Mouse (Mus musculus) limb, embryonic 15.5 days (tissue): ENCODE measurements around the gene Pacsin2. TPM values are rescaled to one million over a fixed set of nuclear protein-coding genes. Genes with fewer than 3 reads are reported as not detected.
A peak's percentile ranks its signal among the peaks of the same experiment; 100 is the strongest.
"Not testable (repeated sequence)": the region's sequence is repeated elsewhere in the genome, so short reads cannot be mapped to it uniquely, and the experiment has no call there.

Experiments used
- ATAC-seq: fragments of 200-750 bp; cut with Nextera tagmentation; 2 replicates; pipeline ENCODE4 v1.8.0; 2017; ENCODE audit warnings: low read depth, moderate TSS enrichment; ENCODE audit not compliant: insufficient number of reproducible peaks, low FRiP score, low TSS enrichment
- H3K27ac ChIP-seq: fragments of 300-500 bp; sonication (generic); 2 replicates; pipeline ENCODE4 v1.5.1; 2015; ENCODE audit warnings: moderate library complexity, mild to moderate bottlenecking, inconsistent platforms
- H3K27me3 ChIP-seq: fragments of 300-500 bp; sonication (generic); 2 replicates; pipeline ENCODE4 v1.6.1; 2015; ENCODE audit warnings: inconsistent platforms
- H3K36me3 ChIP-seq: fragments of 300-500 bp; sonication (generic); 2 replicates; pipeline ENCODE4 v1.6.1; 2015; ENCODE audit warnings: inconsistent platforms
- H3K4me1 ChIP-seq: fragments of 300-500 bp; sonication (generic); 2 replicates; pipeline ENCODE4 v1.6.1; 2015; ENCODE audit warnings: inconsistent platforms
- H3K4me2 ChIP-seq: fragments of 300-500 bp; sonication (generic); 2 replicates; pipeline ENCODE4 v1.6.1; 2015; ENCODE audit warnings: mild to moderate bottlenecking, inconsistent platforms
- H3K4me3 ChIP-seq: fragments of 300-500 bp; sonication (generic); 2 replicates; pipeline ENCODE4 v1.5.1; 2015; ENCODE audit warnings: mild to moderate bottlenecking, inconsistent platforms
- H3K9ac ChIP-seq: fragments of 300-500 bp; sonication (generic); 2 replicates; pipeline ENCODE4 v1.6.1; 2015; ENCODE audit warnings: inconsistent platforms
- H3K9me3 ChIP-seq: fragments of 300-500 bp; sonication (generic); 2 replicates; pipeline ENCODE4 v1.6.1; 2016; ENCODE audit warnings: inconsistent platforms
- WGBS: fragments of 180-500 bp; shearing (Covaris S2); methylation state at CpG from one replicate; pipeline ENCODE4 v1.1.7; 2015; 5-methylcytosine and 5-hydroxymethylcytosine counted together
- polyA plus RNA-seq: library from polyadenylated mRNA; unstranded; fragments of >200 nt; fragmentation: Nextera tagmentation; extraction: Ambion mirVana; gene quantifications from 2 replicates; pipeline ENCODE4 v1.2.1, GENCODE M21; 2015

The Pacsin2 gene
- polyA plus RNA-seq, 1 experiment from 2014 or later, result 57.2 TPM

DNA sequence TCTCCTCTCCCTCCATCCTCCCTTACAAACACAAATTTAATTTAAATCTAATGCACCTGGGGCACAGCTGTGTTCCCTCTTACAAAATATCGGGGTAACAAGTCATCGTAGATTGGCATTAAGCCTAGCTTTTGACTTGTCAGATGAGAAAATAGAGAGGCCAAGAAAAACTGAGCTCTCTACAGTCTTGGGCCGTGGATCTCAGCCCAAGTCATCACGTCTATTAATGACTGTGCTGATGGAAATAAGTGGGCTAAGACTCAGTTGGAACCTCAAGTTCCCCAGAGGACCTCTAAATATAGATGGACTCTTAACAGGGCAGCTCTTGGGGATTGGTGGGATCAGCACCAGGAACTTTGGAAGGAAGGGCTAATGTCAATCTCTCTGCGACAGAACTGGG lies 81.3 kb downstream of the Pacsin2 start:
- H3K36me3 ChIP-seq, result peaks cover 89% of the 10 kb centered on the region
- H3K9me3 ChIP-seq, result no peaks in the 10 kb centered on the region
- H3K4me1 ChIP-seq, result no peaks in the 10 kb centered on the region
- ATAC-seq, result no peak
- WGBS, result 74% methylated on average over 5 of the region's 5 CpGs
- no peak overlapping the region for H3K4me3 ChIP-seq
- no peak overlapping the region for H3K4me2 ChIP-seq
- no peaks in the 10 kb centered on the region for H3K27me3 ChIP-seq
- no peak overlapping the region for H3K27ac ChIP-seq
- H3K9ac ChIP-seq, result no peak overlapping the region

DNA sequence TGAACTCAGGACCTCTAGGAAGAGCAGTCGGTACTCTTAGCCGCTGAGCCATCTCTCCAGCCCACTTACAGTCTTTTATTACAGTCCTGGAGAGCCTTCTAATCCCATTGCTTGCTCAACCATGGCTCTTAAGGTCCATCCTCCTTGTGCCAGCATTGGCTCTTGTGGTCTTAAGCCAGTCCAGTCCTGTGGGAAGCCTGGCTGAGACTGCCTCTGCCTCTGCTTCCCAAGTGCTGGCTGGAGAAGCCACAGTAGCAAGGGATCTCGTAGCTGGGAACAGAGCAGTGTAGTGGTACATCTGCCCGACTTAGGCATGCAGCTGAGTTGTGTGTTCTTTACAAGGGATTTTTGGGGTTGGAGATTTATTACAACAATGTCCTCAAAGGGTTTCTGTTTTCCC lies 81.9 kb downstream of the Pacsin2 start:
- Histone ChIP-seq H3K4me1 (no peaks in the 10 kb centered on the region), H3K27me3 (no peaks in the 10 kb centered on the region), H3K36me3 (peaks cover 89% of the 10 kb centered on the region), H3K27ac (no peak overlapping the region), H3K9me3 (no peaks in the 10 kb centered on the region), H3K4me2 (no peak overlapping the region), H3K4me3 (no peak overlapping the region), H3K9ac (no peak overlapping the region)
- no peak for ATAC-seq
- WGBS, result 92% methylated on average over 4 of the region's 4 CpGs

DNA sequence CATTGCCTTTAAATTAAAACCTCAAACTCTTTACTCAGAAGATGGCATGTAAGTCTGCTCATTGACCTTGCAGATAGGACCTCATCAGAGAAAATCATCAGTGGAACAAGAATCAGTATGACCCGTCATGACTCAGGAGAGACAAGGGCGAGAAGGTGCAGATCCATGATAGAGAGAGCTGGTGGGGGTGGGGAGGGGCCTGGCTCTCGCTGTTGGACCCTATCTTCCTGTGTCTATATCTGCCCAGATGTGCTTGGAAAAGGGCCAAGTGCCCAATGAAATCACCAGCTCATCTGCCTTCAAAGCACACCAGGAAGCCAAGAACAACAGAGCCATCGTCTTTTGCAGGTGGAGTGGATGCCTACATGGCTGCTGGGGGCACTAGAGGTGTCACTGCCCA lies 87.3 kb downstream of the Pacsin2 start:
- Histone ChIP-seq H3K4me1 (no peaks in the 10 kb centered on the region), H3K4me2 (no peak overlapping the region), H3K9me3 (no peaks in the 10 kb centered on the region), H3K4me3 (no peak overlapping the region), H3K27ac (no peak overlapping the region), H3K9ac (no peak overlapping the region), H3K36me3 (peaks cover 65% of the 10 kb centered on the region), H3K27me3 (no peaks in the 10 kb centered on the region)
- WGBS, result 78% methylated on average over 4 of the region's 4 CpGs
- ATAC-seq, result no peak

DNA sequence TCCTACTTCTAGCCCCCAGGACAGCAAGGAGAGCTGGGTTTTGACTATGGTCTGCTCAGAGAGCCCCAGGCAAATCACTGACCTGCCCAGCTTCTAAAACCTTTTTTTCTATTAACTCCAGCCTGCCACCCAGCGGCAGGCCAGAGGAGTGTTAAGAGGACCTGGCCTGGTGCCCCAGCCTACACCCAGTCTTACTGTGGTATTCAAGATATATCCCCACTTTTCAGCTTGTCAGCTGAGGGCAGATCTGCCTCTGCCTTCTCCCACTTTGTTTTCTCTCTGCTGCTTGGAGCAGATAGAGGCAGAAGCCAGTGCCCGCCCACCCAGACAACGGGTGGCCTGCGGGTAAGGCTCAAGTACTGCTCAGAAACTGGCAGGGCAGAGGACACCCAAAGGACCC lies 89.3 kb downstream of the Pacsin2 start:
- Histone ChIP-seq H3K4me3 (no peak overlapping the region), H3K36me3 (peaks cover 54% of the 10 kb centered on the region), H3K27me3 (no peaks in the 10 kb centered on the region), H3K4me1 (no peaks in the 10 kb centered on the region), H3K9ac (no peak overlapping the region), H3K27ac (no peak overlapping the region), H3K4me2 (no peak overlapping the region), H3K9me3 (no peaks in the 10 kb centered on the region)
- WGBS, result 68% methylated on average over 4 of the region's 4 CpGs
- no peak for ATAC-seq

DNA sequence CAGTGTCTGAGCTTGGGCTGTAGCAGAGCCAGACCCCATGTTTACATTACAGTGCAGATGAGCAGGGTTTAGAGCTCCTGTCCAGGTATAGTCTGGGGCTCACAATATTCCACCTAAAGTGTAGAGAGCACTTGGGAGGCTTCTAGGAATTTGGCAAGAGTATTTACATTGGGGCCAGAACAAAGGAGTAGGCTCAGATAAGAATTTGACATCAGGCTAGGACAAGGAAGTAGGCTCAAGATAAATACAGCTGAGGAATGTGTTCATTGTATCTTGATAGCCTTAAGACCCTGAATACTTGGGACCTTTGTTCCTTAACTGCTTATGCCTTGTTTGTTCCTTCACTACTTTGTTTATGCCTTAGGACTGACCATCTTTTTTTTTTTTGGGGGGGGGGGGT lies 90.3 kb downstream of the Pacsin2 start:
- Histone ChIP-seq H3K4me2 (no peak overlapping the region), H3K9me3 (no peaks in the 10 kb centered on the region), H3K9ac (peak overlapping the region; percentile 15; the same call in 1 of the 2 replicates), H3K36me3 (peaks cover 43% of the 10 kb centered on the region), H3K4me3 (no peak overlapping the region), H3K4me1 (no peaks in the 10 kb centered on the region), H3K27me3 (no peaks in the 10 kb centered on the region), H3K27ac (no peak overlapping the region)
- ATAC-seq, result no peak

DNA sequence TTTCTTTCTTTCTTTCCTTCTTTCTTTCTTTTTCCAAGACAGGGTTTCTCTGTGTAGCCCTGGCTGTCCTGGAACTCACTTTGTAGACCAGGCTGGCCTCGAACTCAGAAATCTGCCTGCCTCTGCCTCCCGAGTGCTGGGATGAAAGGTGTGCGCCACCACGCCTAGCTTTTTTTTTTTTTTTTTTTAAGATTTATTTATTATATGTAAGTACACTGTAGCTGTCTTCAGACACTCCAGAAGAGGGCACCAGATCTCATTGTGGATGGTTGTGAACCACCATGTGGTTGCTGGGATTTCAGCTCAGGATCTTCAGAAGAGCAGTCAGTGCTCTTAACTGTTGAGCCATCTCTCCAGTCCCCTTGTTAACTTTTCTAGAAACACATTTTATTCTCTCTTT lies 95.7 kb downstream of the Pacsin2 start:
- not testable (repeated sequence) for H3K27me3 ChIP-seq, H3K4me3 ChIP-seq, H3K27ac ChIP-seq, H3K9ac ChIP-seq, H3K4me2 ChIP-seq, ATAC-seq, H3K9me3 ChIP-seq, H3K4me1 ChIP-seq
- peaks cover 12% of the 10 kb centered on the region for H3K36me3 ChIP-seq
- 89% methylated on average over 4 of the region's 4 CpGs for WGBS

DNA sequence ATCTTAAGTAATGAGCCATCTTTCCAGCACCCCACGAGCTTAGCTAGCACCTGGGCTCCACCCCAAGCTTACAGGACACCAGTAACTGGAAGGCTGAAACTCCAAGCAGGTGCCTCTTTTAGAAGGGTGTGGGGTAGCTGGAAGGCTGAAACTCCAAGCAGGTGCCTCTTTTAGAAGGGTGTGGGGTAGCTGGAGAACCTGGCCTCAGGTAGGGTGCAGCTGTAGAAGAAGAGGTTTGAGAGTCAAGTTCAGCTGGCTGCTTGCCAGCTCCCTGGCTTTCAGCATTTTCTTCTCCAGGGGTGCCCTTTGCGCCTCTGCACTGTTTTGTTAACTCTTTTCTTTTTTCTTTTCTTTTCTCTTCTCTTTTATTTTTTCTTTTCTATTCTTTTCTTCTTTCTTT lies 96.1 kb downstream of the Pacsin2 start:
- peaks cover 8% of the 10 kb centered on the region for H3K4me1 ChIP-seq
- no peak overlapping the region for H3K27ac ChIP-seq
- no peaks in the 10 kb centered on the region for H3K9me3 ChIP-seq
- 62% methylated on average over 2 of the region's 2 CpGs for WGBS
- no peak overlapping the region for H3K9ac ChIP-seq
- peaks cover 12% of the 10 kb centered on the region for H3K36me3 ChIP-seq
- no peak overlapping the region for H3K4me3 ChIP-seq
- H3K4me2 ChIP-seq, result no peak overlapping the region
- ATAC-seq, result no peak
- H3K27me3 ChIP-seq, result no peaks in the 10 kb centered on the region

DNA sequence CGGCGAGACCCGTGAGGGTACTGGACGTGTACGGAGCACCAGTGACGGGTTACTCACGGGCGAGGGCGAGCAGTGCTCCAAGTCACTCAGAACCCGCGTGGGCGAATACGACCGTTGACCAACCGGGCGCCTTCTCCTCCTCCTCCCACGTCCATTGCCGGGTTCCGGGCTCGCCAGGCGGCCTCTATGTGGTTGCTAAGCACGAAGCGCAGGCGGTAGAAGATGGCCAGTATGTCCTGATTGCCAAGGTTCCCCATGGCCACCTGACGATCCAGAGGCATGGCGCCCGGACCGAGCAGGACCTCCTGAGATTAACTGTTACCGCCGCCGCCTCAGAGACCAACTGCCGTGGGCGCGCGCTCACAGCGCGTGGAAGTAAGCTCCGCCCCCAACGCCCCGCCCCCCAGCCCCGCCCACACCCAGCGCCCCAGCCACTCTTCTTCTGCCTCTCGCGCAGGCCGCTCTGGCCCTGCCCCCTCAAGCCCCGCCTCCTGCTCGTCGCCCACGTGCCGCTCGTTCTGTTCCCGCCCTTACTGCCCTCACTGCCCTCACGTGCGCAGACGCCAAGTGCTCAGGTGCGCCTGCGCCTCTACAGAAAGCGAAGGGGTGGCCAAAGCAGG lies 97.4 kb downstream of the Pacsin2 start:
- H3K4me3 ChIP-seq, result peak overlapping the region; percentile 41
- peak; percentile 81 for ATAC-seq
- peak overlapping the region; percentile 68 for H3K4me2 ChIP-seq
- H3K36me3 ChIP-seq, result peaks cover under 1% of the 10 kb centered on the region; the same call in 1 of the 2 replicates
- no peaks in the 10 kb centered on the region for H3K9me3 ChIP-seq
- no peak overlapping the region for H3K9ac ChIP-seq
- no peaks in the 10 kb centered on the region for H3K27me3 ChIP-seq
- no peak overlapping the region for H3K27ac ChIP-seq
- WGBS, result 16% methylated on average over 57 of the region's 58 CpGs
- H3K4me1 ChIP-seq, result peaks cover 8% of the 10 kb centered on the region

DNA sequence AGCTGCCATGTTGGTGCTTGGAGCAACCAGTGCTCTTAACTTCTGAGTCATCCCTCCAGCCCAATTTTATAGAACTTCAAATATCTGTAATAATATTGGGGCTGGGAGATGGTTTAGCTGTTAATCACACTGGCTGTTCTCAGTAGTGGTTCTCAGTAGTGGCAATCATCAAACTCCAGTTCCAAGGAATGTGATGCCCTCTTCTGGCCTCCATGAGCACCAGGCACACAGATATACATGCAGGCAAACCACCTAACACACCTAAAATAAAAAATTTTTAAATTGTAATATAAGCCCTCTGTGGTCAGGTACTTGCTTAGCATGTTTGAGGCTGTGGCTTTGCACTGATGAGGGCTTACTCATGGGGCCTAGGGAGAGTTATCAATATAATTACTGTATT lies 98.7 kb downstream of the Pacsin2 start:
- H3K9ac ChIP-seq, result no peak overlapping the region
- no peak for ATAC-seq
- H3K4me2 ChIP-seq, result no peak overlapping the region
- no peak overlapping the region for H3K27ac ChIP-seq
- no peak overlapping the region for H3K4me3 ChIP-seq
- no peaks in the 10 kb centered on the region for H3K36me3 ChIP-seq
- H3K4me1 ChIP-seq, result peaks cover 8% of the 10 kb centered on the region
- H3K27me3 ChIP-seq, result no peaks in the 10 kb centered on the region
- no peaks in the 10 kb centered on the region for H3K9me3 ChIP-seq

DNA sequence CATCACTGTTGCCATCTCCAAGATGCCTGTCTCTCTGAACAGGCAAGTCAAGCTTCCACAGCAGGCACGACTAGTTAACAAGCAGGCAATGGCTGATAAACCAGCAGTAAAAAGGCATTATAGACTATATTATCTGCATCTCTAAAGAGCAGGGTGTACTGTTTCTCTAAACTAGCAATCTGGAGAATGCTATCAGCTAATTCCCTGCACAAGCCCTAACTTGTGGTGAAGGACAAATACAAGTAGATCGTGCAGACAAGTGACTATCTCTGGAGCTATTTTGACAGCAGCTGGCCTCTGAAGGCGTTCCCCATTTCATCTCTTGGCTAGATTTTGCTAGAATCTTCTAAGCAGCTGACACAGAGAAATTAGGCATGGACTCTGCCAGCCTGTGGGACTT lies 100.2 kb downstream of the Pacsin2 start:
- Histone ChIP-seq H3K4me2 (no peak overlapping the region), H3K4me3 (no peak overlapping the region), H3K27ac (no peak overlapping the region), H3K4me1 (peaks cover 8% of the 10 kb centered on the region), H3K36me3 (no peaks in the 10 kb centered on the region), H3K27me3 (no peaks in the 10 kb centered on the region), H3K9ac (no peak overlapping the region), H3K9me3 (no peaks in the 10 kb centered on the region)
- 57% methylated on average over 3 of the region's 3 CpGs for WGBS
- no peak for ATAC-seq

DNA sequence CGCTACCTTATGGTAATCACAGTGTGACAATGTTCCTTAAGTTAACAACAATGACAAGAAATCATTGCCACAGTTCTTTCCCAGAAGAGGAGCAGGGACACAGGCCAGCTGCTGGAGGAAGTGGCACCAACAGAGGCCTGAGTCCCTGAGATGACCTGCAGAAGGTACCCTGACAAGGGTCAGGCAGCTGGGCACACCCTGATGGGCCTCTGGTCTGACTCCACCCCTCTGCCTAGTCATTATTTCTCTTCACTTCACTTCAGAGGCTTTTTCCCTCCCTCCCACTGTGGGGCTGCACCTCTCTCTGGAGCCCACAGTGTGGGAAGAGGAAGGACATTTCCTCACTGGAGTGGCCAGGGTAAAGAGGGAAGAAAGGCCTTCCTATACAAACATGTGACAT lies 101.6 kb downstream of the Pacsin2 start:
- not testable (repeated sequence) for ATAC-seq, H3K27me3 ChIP-seq, H3K9ac ChIP-seq, H3K36me3 ChIP-seq, H3K4me1 ChIP-seq, H3K4me2 ChIP-seq, H3K4me3 ChIP-seq, H3K9me3 ChIP-seq, H3K27ac ChIP-seq
- 79% methylated on average over 1 of the region's 1 CpGs for WGBS

DNA sequence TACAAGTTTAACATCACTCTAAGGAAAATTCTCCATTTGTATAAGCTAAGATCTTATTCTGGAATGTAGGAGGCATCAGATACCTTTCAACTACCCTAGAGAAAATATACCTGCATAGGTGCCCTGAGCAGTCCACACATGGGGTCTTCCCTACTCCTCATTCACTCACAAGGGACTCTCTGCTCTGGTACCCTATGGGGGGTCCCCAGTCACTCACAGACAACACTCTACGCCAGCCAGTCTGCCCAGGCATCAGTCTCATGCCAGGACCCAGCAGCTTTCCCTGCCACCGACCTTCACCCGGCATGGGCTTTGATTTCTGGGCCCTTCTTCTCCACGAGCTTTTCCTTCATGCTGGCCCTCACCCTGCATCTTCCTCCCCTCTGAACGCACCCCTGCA lies 103.5 kb downstream of the Pacsin2 start:
- 67% methylated on average over 5 of the region's 5 CpGs for WGBS
- H3K4me1 ChIP-seq, H3K4me2 ChIP-seq, H3K36me3 ChIP-seq, H3K9me3 ChIP-seq, H3K27ac ChIP-seq, H3K9ac ChIP-seq, H3K4me3 ChIP-seq, H3K27me3 ChIP-seq, ATAC-seq: not testable (repeated sequence)

DNA sequence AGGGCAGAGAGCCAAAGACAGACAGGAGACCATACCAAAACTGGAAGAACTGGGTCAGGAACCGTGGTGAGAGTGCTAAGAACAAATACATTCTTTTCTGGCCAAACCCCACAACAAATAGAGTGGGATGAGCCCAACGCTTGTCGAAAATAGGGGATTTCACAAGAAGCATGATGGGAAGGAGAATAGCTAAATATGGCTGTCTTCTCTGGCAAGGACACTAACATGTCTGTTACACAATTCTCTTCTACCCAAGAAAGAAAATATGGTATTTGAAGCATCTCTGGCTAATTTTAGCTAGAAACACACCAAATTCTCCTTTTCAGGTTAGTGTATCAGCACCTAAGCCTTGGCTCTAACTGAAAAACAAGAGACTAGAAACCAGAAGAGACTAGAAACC lies 104.3 kb downstream of the Pacsin2 start:
- no peaks in the 10 kb centered on the region for H3K36me3 ChIP-seq
- WGBS, result 84% methylated on average over 3 of the region's 3 CpGs
- no peak overlapping the region for H3K4me3 ChIP-seq
- no peak overlapping the region for H3K9ac ChIP-seq
- H3K9me3 ChIP-seq, result no peaks in the 10 kb centered on the region
- no peak overlapping the region for H3K4me2 ChIP-seq
- ATAC-seq, result no peak
- H3K27ac ChIP-seq, result no peak overlapping the region
- H3K4me1 ChIP-seq, result no peaks in the 10 kb centered on the region
- no peaks in the 10 kb centered on the region for H3K27me3 ChIP-seq
